Mouse (Mus musculus) heart, adult 9 months (tissue): ENCODE results near the gene Setx.

Experiments used
- DNase-seq, 2 experiments: peaks; one replicate each; pipeline ENCODE4 v3.0.0; 2022; ENCODE audit warnings: low spot score in 2 of 2

The Setx gene

DNA sequence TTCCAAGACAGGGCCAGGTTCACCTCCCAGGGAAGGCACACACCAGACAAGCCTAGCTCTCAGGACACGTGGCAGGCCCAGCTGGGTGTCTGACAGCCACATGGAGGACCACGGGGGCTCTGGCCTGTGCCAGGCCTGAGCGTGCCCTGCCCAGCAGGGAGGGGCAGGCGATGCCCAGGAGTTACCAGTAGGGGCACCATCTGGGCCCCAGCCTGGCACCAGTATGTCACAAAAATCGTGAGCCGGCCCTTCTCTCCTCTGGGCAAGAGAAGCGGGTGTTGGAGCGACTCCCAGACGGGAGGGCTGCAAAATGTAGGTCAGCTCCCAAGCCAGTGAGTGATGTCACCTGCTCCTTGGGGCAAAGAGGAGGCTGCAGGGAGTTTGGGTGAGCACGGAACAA lies 93.9 kb downstream of the Setx start:
- DNase-seq, result peak; percentile 74 to 83

DNA sequence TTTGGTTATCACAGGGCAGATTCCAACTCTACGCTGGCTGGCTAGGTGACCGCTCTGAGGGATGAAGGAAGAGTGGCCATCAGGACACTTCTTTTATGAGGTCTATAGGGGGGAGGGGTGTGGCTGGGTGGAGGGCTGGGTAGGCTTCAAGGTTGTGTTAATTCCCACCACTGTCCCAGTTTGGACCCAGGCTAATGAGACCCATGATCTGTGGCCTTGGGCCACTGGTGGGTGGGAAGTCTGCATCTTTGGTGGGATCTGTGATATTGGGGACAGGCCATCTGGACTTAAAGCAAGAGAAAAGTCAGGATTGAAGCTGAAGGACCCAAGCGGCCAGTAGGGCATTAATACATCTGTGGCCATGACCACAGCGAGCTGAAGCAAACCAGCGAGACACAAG lies 94.8 kb downstream of the Setx start:
- no peak for DNase-seq

DNA sequence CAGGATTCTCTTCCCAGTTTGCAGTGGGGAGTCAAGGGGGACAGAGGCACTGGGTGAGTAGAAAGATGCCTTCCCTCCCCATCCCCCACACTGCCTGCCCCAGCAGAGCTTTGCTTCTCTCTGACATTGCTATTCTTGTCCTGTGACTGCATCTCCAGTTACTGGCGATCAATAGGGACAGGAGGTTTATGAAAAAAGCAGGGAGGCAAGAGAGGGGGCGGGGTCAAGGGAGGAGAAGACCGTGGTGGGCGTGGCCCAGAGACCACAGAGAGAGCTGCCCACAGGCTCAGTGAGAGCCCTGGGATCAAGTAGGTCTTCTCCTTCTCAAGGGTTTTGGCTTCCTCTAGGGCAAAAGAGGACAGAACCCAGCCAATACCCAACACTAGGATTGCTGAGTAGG lies 98.3 kb downstream of the Setx start:
- DNase-seq, result peak in 1 of 2 experiments; percentile 17

DNA sequence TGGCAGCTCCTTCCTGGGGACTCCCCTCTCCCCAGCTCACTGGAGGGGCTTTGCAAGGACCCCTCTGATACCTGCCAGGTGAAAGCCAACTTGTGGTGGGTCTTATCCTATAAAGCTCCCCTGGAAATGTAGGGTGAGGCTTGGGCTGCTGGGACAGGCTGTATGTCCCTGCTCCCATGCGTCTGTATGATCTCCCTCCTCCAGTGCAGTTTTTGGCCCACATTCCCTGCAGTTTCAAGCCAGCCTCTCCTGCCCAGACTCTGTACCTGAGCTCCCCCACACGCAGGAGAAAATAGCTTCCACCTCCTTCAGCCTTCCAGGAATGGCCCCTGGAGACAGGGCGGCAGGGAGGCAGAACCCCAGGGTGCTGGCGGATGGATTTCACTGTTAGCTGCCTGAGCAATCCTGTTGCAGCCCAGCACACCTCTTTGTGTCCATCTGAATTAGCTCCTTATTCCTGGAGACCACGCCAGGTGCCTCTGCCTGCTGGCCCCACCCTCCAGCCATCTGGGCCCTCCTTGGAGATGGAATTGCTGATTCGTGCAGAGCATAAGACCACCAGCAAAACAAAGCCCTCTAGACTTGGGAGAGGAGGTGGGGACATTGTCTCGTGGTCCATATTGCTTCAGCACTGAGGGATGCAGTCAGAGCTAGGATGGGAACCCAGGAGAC lies 99.7 kb downstream of the Setx start:
- no peak for DNase-seq

DNA sequence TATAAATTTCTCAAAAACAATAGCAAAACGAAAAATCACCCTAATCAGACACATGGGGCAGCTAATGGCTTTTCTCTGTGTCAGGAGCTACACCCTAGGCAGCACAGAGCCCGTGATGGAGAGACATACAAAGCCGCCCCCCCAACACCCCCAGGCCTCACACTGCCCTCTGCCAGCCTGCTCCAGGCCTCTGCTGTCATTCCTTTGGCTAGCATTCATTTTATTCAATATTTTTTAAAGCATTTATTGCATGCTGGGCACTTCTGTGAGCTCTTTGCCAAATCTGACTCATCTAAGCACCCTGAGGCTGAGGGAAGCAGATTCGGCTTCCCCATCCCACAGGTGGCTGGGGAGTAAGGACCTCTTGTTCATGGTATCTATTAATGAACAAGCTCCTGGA lies 102.7 kb downstream of the Setx start:
- DNase-seq, result no peak

DNA sequence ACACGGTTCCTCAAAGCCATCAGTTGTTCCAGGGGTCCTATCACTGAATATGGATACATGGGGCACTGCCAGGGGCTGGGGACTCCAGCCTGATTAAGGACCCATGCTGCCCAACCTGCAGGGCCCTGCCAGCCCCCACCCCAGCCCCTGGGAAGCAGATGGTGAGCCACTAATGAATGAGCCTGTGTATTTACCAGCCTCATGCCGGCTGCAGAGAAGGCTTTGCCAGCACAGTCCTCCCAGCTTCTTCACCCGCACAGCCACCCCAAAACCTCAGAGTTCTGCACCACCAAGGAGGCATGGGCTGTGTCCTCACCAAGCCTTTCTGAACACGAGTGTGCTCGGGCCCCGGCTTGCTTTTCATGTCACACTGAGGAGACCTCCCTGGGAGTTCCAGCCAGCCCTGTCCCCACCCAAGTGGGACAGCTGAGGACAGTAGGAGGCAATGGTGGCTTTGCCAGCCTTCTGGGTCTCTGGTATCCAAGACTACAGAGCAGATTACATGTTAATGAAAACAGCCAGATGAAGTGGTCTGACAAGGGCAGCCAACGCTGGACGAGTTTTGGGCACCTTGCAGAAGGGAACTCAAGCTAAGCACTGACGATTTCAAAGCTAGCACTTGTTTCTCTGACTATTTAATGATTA lies 106.3 kb downstream of the Setx start:
- DNase-seq, result no peak
